Mouse (Mus musculus) lung, adult 2 months (tissue): ENCODE results near the gene Iqcf1.

ENCODE experiments used
- CTCF ChIP-seq: fragments of 200-500 bp; IDR thresholded peaks from 2 replicates; pipeline ENCODE4 v1.5.1; 2011; ENCODE audit warnings: mild to moderate bottlenecking, low read length, control low read depth; ENCODE audit not compliant: insufficient read depth
- POLR2A ChIP-seq: fragments of 200-500 bp; IDR thresholded peaks from 2 replicates; pipeline ENCODE4 v1.6.1; 2011; ENCODE audit warnings: low read depth, mild to moderate bottlenecking, control low read depth, low read length, borderline replicate concordance; ENCODE audit errors: extremely low read depth

DNA sequence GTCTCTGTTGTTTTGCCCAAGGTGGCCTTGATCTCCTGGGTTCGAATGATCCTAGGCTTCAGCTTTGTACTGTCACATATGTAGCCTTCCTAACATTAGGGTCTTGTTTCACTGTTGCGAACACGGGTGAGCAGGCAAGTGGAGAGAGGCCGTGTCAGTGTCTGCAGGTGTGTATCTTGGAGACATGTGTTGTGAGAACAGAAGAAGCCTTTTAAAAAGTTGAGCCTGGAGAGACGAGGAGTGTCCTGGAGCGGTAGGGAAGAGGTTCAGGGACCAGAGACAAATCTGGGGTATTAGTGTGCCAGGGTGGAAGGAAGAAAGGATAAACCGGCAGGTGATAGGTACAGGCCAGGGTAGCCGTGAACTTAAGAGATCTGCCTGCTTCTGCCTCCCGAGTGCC lies 21.7 kb upstream of the Iqcf1 start:
- TF ChIP-seq CTCF (no peak), POLR2A (no peak)
